Mouse (Mus musculus) yolk sac, embryonic 10.5 days (tissue): Measurements from ENCODE around the gene Vmn1r117.
"Not testable (repeated sequence)": the region's sequence is repeated elsewhere in the genome, so short reads cannot be mapped to it uniquely, and the experiment has no call there.

Experiments used
- DNase-seq: peaks from one replicate; pipeline ENCODE4 v3.0.0-alpha.2; 2017; ENCODE audit warnings: low spot score

Vmn1r117 gene

GRCm38 (mm10) chr7:20884021-20884420, at the start of gene Vmn1r117:
Vmn1r117 (minus strand) TSS chr7:20884121.
- not testable (repeated sequence) for DNase-seq

GRCm38 (mm10) chr7:20912247-20912646, 28.3 kb upstream of the Vmn1r117 start, which contains the start of gene Vmn1r118:
Vmn1r118 (minus strand) TSS chr7:20912347.
- DNase-seq, result not testable (repeated sequence)

GRCm38 (mm10) chr7:20871956-20872355, 12.0 kb downstream of the Vmn1r117 start, which contains the start of gene Vmn1r116:
Vmn1r116 (plus strand) TSS chr7:20872256.
- not testable (repeated sequence) for DNase-seq

- DNase-seq, result not testable (repeated sequence)
Measured at GRCm38 (mm10) chr7:20844885-20845284, 39.0 kb downstream of the Vmn1r117 start, which contains the start of gene Vmn1r115. Vmn1r115 (minus strand) TSS chr7:20844985.
